Mouse (Mus musculus) gastrocnemius, postnatal 10 days (tissue): Measurements from ENCODE around the gene Fli1. TPM values are rescaled to one million over a fixed set of nuclear protein-coding genes. Genes with fewer than 3 reads are reported as not detected.
A peak's percentile ranks its signal among the peaks of the same experiment; 100 is the strongest.

Source experiments
- DNase-seq: peaks from one replicate; pipeline ENCODE4 v3.0.0; 2021; ENCODE audit warnings: mixed read lengths
- total RNA-seq, 2 experiments: library from RNA; stranded (reverse); gene quantifications; 2 replicates each; pipeline ENCODE4 v1.2.3; 2021

Gene Fli1
- total RNA-seq, 2 experiments from 2014 or later: 17.2 to 19.9 TPM

DNA sequence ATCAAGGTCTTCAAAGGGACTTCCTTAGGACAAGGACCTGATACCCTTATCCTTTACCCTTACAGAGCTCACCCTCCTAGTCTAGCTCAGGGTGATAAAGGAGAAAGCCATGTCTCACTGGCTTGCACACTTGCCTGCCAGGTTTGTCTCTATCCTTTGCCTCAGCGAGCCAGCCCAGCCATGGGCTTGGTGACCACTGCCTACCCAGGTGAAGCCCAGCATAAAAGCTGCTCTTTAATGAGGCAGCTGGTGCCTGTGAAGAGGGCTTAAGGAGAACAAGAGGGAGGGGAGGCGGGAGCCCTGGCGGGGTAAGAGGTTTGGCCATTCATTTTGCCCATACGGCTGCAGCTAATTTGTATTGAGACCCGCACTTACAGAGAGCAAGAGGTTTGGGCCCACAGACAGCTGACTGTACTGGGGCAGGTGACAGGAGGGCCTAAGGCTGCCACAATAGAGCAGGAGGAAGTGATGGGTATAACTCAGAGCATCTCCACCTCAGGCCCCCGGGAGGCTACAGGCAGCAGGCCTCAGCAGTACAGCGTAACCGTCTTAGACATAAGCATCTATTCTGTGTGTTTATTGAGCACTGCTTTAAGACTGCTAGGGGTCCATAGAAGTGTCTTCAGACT is 73.4 kb downstream of the Fli1 start:
- DNase-seq: no peak

DNA sequence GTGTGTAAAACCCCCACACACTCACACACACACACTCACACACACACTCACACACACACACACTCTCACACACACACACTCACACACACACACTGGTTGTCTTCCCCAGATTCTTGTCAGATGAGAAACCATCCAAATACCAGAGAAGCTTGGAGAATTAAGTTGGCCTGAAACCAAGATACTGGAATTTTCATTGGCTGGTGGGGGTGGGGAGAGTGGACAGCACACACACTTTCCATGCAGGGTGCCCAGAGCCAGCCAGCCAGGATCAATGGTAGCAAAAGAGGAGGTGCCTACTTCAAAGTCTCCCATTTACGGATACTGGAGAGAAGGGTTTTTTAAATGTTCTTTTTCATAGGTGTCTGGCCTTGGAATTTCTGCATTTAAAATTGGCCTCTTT is 74.3 kb downstream of the Fli1 start:
- no peak for DNase-seq

DNA sequence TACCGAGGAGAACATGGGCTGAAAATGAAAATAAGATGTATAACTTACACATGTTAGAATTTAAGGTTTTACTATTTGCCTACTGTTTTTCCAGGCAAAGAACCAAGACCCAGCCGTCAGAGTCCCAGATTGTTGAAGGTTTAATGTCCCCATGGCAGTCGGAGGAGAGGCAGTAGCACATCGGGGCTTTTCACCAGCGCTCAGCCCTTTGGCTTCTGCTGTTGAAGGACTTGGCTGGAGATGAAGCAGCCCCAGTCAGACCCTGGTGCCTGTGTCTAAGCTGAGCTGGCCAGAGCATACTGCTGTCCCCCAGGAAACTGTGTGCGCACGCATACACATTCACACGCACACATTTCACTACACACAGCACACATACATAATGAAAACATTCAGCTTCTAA is 75.2 kb downstream of the Fli1 start:
- no peak for DNase-seq

DNA sequence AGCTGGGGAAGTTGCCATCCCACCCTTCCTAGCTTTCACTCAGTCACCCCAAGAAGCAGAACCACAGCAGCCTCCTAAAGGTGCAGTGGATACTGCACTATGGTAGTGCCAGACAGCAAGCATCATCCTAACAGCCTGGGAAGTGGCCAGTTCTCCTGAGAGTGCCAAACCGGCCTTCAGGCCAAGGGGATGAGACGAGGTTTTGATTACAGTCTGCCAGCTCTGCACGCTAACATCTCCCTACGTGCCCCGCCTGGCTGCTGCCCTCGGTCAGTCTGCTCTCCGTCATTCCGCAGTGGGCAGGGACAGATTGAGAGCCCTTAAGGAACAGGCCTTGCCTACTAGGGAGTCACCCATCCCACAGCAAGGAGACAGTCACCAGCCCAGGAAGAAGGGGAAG is 75.8 kb downstream of the Fli1 start:
- peak; percentile 34 for DNase-seq

DNA sequence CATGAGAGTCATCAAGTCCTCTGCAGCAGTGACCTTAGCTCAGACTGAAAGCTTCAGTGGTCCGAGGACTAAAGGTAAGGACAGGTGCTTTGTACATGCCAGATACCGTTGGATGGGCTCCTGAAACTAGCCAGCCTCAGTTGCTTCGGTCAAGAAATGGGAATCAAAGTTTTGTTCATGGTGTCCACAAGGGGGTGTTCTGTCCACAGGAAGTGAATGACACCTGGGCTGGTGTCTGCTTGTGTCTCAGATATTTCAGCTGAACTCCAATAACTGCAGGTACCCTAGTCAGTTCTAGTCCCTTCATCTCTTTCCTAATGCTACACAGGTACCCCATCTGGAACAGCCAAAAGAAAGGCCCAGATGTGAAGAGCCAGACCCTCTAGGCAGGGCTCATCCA is 86.0 kb downstream of the Fli1 start:
- DNase-seq: no peak

DNA sequence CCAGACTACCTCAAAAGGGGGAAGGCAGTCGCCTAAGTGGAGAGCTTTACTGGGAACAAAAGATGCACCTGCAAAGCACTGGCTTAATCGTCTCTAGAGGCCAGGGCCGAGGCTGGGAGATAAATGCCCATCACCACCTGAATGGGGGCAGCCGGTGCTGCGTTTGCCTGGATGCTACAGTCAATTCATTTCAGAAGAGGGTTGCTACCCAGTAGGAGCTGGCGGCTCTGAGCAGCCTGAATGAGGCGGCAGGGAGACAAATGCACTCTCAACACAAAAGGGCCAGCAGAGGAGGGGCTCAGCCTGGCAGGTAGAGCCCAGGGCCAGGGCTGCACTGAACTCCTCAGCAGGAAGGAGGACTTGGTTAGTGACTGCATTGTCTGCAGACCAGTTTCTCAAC is 92.5 kb downstream of the Fli1 start:
- no peak for DNase-seq

DNA sequence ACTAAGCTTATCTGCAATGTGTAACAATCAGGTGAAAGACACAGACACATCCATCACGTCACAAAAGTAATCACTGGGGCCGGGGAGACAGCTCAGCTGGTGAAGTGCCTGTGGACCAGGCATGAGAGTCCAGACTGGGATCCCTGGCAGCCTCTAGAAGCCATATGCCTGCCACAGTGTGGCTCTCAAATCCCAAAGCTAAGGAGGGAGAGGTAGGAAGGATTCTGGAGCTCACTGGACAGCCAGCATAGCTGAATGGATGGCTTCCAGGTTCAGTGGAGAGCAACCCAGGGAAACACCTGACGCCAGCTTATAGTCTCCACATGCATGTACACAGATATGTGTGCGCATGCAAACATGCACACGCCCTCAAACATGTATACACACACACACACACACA is 93.9 kb downstream of the Fli1 start:
- no peak for DNase-seq

DNA sequence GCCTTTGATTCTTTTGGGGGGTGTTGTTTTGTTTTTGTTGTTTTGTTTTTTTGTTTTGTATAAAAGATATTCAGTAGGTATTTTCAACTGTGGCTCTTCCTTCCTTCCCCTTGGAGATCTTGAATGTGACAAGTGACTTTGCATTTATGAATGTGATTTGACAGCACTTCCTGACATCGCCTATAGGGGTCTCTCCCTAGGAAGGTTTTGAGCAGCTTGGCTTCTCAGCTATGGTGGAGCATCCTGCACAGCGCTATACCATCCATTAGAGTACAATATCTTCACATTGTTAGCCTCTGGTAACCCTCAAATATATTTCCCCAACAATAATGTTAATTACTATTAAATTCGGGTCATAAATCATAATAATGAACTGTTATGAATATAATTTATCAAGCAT is 96.9 kb downstream of the Fli1 start:
- DNase-seq: no peak

DNA sequence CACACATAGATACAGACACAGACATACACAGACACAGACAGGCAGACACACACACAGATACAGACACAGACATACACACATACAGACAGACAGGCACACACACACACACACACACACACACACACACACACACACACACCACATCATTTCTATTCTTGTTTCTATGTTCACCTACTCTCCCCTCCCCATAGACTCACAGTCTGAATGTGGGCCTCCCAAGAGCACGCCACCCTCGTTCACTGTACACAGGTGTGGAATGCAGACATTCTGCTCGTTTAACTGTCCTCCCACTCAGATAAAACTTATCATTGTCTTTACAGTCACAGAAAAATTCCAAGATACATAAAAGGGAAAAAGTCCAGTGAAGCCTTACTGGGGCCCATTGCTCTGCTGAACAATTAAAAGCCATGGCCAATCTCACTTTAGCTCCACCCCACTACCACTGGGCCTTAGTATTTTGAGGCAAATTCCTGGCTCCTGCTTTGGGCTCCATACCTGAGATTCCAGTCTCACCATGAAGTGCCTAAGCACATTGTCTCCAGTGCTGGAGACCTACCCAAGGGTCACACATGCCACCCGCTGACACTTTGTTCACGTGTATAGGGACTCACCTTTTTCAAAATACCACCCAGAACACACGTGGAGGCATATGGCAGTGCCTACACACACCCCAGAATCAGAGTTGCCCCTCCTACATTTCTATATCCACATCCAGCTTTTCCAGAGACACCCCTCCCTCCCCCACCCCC is 98.0 kb downstream of the Fli1 start:
- no peak for DNase-seq

DNA sequence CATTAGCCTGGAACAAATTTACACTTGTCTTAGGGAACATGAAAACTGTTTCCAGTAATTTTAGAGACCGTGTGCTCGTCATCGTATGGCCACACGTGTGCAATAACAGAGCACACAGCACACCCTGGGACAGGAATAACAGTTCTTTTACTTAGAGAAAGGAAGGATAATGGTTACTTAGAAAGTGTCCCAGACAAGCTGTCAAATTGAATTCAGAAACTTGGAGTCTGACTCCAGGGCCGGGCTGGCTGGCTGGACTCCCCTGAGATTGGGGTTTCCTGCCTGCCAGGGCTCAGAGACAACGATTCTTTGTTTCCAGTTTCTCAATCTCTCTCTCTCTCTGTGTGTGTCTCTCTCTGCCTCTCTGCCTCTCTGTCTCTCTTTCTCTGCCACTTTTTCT is 98.8 kb downstream of the Fli1 start:
- DNase-seq: peak; percentile 26

DNA sequence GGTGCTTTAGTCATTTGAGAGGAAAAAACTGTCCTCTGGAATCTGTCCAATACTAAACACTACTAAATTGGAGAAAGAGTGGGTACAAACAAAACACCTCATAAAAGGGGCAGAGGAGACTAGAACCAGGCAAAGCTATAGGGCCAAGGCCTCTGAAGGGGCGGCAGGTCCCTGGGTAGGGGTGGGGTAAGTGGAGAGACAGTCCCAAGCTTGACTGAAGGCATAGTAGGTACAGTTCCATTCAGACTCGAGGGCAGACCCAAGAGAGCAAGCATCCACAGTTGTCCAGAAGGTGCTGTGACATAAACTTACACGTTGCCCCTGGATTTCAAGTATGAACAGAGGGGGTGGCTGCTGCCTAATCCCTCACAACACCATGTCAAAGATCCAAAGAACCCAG is 99.5 kb downstream of the Fli1 start:
- DNase-seq: no peak

DNA sequence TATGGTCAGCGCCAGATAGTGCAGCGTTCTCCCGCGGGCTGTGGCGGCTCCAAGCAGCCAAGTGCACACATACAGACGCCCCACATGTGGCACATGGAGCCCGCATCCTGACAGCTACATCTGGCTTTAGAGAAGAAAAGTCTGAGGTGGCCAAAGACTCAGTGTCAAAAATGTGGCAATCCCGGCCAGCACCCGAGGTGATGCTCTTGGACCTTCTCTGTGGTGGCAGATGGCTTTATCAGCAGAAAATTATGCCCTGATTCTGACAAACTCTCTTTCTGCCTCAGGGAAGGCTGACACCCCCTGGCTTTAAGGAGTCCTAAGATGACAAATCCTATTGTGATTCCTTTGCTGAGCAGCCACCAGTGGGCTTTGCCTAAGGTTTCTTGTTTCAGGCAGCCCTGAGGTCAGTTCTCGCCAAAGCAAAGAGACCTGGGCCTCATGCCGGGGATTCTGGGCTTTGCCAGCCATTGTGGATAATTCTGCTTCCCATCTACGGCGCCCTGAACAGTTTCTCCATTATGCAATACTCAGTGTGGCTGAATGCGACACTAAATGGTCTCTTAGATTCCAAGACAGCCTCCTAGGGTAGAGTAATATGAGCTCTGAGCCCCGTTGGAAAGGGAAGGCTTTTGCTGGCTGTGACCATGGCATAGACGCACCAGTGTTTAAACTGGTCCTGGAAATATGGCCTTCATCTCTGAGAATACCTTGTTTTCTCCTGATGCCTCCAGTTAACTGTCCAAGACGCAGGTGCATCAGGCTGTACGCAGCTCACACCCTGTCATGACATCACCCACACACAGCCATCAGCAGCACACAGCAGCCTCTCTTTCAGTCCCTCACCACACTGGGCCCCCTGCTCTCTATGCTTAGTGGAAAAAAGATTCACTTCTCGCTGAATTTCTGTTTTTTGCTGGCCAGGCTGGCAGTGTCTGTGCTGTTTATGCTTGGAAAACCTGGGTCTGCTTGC is 108.1 kb downstream of the Fli1 start:
- peak; percentile 26 for DNase-seq

DNA sequence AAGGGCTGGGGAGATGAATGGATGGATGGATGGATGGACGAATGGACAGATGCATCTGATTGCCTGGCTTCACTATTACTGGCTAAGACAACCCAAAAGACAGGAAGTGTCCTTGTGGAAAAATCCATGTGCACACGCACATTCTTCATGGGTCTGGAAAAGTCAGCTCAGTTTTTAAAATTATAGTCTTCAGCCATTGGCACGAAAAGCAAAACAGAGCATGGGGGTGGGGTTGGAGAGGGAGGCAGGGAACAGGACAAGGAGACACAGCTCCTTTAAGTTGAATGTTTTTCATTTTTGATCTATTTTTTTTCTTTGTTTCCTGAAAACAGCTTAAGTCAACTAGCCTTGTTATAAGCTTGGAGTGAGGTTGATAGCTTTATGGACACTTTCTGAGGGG is 111.6 kb downstream of the Fli1 start:
- DNase-seq: no peak

DNA sequence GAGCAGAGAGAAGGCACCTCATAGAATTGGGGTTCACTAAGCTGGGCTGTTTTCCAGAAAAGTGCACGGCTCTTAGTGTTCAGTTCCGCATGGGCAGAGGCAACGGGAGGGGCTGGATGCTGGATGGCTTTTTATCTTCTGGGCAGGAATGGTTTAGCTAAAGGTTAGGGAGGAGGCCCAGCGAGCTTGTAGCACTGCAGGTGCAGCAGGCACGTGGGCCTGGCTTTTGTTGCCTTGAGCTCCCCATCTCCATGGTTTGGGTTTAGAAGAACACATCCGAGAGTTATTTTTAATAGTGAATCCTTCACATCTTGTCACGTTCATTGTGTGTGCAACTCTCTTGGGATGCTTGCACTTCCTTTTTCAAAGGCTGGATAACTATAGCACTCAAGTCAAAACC is 117.3 kb downstream of the Fli1 start:
- no peak for DNase-seq

DNA sequence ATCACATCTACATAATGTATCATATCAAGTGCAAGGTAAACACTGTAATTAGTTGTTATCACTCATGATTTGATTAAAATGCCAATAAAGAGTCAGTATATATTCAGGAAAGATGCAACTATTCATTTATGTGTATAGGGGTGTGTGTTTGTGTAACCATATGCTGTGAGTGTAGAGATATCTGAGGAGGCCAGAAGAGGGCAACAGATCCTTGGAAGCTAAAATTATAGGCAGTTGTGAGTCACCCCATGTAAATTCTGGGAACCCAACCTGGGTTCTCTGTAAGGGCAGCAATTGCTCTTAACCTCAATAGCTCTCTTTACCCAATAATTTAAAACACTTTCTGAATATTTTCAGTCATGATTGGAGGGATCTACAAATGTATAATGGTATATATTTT is 122.0 kb downstream of the Fli1 start:
- DNase-seq: no peak

DNA sequence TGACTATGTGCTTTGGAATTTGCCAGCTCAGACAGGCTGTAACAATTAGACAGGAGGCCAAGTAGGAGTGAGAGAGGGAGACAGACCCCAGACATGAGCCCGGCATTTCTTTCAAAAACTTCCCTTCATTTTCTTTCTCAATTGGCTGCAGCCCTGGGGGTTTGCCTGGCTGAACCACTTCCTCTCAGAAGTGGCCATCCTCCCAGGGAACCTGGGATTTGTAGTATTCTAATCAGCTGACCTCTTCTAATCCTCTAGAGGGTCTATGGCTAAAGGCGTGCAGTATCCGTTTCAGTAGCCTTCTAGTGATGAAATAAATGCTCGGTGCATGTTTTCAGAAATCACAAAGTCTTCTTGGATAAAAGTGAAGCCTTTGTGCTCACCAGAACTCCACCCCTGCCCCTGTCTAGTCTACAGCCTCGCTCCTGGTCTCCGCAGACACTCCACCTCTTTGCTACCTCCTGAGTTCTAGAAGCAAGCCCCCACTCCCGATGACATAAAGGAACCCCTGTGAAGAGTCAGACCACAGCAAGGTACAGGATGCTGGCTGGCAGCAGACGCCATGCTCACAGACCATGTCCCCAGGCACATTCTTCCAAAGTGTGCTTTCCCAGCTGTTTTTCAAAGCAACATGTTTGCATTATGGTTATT is 125.1 kb downstream of the Fli1 start:
- no peak for DNase-seq

DNA sequence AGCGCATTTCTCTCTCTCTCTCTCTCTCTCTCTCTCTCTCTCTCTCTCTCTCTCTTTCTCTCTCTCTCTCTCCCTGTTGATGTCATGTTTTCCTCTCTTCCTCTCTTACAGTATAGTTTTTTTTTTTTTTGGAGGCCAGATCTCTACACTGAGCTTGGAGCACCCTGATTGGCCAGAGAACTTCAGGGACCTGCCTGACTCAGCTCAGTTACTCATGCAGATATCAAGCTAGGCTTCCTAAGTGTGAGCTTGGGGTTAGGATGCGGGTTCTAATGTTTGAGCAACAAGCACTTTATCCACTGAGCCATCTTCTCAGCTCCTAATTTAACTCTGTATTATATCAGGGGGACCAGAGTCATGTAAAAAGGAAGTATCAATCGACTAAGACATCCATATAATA is 126.7 kb downstream of the Fli1 start:
- no peak for DNase-seq

DNA sequence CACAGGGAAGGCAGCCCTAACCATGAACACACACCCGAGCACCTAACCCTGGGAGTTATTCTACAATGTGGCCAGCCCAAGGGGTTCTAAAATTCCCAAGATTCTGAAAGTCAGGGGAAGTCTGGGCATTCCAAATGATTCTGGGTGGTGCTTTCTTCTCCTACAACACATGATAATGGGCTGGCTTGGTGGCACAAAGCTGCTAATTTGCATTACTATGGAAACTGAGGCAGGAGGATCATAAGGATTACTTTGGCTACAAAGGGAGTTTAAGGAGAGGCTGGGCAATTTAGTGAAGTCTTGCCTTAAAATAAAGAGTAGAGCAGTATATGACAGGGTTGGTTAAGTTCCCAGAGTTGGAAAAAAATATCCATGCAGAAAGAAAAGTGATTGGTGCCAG is 127.7 kb downstream of the Fli1 start:
- no peak for DNase-seq

DNA sequence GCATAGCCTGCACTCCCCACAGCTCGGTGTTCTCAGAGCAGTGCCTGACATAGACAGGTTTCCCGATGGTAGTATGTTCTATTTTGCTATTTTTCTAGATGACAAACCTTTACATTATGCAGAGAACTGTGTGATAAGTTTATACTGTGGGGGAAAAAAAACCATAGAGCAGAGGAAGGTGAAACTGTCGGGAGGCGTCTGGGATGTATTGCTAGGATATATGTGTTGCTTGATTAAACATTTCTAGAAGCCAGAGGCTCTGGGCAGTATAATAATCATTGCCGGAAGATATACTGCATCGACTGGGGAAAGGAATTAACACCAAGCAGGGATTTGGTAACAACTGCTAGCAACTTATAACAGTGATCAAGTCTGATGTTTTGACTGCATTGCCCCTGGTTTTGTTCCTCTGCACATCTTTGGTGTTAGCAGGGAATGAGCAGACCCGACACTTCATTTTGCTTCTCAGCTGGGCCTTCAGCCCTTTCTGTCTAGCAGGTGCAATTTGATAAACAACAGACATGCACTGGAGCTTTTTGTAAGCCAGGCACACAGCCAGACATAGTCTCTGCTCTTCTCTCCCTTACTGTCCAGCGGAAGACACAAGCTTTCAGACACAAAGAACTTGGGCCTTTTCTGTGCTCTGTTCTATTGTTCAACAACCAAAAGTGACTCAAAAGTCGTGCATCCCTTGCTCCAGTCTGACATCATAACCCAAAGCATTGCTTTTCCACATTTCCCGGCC is 129.7 kb downstream of the Fli1 start:
- no peak for DNase-seq

DNA sequence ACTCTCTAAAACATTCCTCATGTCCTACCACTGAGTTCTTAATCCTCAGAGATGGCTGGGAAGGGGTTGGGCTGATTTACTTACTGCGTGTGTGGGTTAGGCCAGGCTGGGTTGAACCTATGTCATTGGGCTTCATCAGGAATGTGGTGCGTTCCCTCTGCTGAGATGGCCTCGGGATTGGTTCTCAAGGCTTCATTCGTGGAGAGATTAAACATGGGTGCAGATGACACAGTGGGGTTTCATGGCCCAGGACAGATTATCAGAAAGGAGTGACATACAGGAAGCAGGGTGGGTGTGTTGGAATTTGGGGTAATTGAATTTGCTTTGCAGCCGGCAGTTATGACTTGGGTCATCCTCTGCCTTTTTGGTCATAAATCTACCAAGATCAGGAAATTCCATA is 131.2 kb downstream of the Fli1 start:
- no peak for DNase-seq

DNA sequence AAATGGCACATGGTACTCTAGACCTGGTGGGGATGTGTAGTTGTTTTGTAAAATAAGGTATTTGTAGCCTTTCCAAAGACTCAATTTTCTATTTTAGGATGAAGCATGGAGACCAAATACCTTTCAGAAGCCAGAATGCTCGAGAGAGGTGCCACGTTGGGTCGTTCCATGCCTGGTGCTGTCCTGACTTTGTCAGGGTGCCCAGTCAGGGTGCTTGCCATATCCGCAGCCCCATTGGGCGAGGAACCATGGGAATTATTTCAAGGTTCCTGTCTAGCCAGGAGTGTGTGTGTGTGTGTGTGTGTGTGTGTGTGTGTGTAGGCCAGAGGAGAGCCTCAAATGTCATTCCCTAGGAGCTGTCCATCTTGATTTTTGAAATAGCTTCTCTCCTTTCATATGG is 132.0 kb downstream of the Fli1 start:
- DNase-seq: no peak
